Mouse (Mus musculus): Measurements from ENCODE around the gene Gm49403. TPM values are rescaled to one million over a fixed set of nuclear protein-coding genes. Genes with fewer than 3 reads are reported as not detected.

Gene Gm49403
- polyA plus RNA-seq, 1 experiment from 2014 or later, result not detected

DNA sequence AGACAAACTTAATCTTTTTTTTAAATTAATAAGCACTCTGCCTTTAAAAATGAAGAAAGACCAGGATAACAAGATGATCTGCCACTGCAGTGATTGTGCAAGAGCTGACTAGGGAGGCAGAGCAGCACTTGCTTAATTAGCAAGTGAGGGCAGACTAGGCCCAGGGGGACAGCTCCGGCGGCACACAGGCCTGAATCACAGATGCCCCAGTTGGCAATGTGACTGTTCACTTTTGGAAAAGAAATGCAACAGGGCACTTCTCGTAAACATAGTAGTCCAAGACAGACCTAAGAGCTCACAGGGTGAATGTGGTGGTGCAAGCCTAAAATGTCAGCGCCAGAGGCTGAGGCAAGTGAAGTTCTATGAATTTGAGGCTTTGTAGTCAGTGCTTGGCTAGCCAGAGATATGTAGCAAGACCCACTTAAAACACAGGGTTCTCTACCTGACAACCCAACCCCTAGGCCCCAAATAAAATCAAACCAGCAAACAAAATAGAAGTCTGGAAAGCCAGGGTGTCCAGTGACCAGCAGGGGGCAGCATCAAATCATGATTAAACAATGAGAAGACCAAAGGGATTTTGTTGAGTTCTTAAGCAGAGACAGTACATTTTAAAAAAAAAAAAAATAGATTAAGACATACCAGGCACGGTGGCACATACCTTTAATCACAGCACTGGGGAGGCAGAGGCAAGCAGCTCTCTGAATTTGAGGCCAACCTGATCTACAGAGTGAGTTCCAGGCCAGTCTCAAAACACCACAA is 39.2 kb upstream of the Gm49403 start:
- Histone ChIP-seq H3K27me3 (ENCODE audit: control insufficient read depth, insufficient read depth, low read length) (no peaks in the 10 kb centered on the region), H3K36me3 (ENCODE audit: control insufficient read depth, insufficient read depth, low read length) (peaks cover 5% of the 10 kb centered on the region)

DNA sequence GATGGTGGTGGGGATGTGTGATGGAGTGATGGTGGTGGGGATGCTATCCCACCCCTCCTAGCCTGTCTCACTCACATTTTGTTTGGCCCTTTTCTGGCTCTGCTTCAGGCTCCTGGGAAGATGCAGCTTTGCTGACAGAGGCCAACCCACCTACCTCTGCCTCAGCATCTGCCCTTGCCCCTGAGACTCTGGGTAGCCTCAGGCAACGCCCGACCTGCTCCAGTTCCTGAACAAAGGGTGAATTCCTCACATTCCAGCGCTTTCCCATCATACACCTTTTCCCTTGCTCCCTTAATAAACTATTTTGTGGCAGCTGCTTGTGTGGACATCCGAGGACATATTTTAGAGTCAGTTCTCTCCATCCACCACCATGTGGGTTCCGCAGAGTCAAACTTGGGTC is 35.4 kb upstream of the Gm49403 start:
- no peak for DNase-seq (ENCODE audit: low spot score)
- Histone ChIP-seq H3K4me1 (ENCODE audit: control insufficient read depth, insufficient read depth, low read length) (no peaks in the 10 kb centered on the region), H3K9me3 (ENCODE audit: control insufficient read depth, low read length) (no peaks in the 10 kb centered on the region), H3K9ac (ENCODE audit: low read length) (no peak overlapping the region), H3K36me3 (ENCODE audit: control insufficient read depth, insufficient read depth, low read length) (peaks cover 5% of the 10 kb centered on the region), H3K27me3 (ENCODE audit: control insufficient read depth, insufficient read depth, low read length) (no peaks in the 10 kb centered on the region), H3K27ac (ENCODE audit: low read depth, low read length) (no peak overlapping the region), H3K4me2 (ENCODE audit: low read depth) (no peak overlapping the region), H3K4me3 (ENCODE audit: low read depth, low read length) (no peak overlapping the region)
- WGBS, result 75% methylated on average over 5 of the region's 5 CpGs
- no peak for ATAC-seq (ENCODE audit: insufficient read depth, low FRiP score, low TSS enrichment)

More for the DNA sequence above, 39.2 kb upstream of the Gm49403 start:
- ATAC-seq (ENCODE audit: insufficient read depth, low FRiP score, low TSS enrichment) (no peak), DNase-seq (ENCODE audit: low spot score) (peak; percentile 71)
- WGBS, result 76% methylated on average over 5 of the region's 5 CpGs
- Histone ChIP-seq H3K4me1 (ENCODE audit: control insufficient read depth, insufficient read depth, low read length) (peaks cover 6% of the 10 kb centered on the region; the same call in 1 of the 2 replicates), H3K4me3 (ENCODE audit: low read depth, low read length) (no peak overlapping the region), H3K9ac (ENCODE audit: low read length) (no peak overlapping the region), H3K9me3 (ENCODE audit: control insufficient read depth, low read length) (no peaks in the 10 kb centered on the region), H3K4me2 (ENCODE audit: low read depth) (no peak overlapping the region), H3K27ac (ENCODE audit: low read depth, low read length) (no peak overlapping the region)

DNA sequence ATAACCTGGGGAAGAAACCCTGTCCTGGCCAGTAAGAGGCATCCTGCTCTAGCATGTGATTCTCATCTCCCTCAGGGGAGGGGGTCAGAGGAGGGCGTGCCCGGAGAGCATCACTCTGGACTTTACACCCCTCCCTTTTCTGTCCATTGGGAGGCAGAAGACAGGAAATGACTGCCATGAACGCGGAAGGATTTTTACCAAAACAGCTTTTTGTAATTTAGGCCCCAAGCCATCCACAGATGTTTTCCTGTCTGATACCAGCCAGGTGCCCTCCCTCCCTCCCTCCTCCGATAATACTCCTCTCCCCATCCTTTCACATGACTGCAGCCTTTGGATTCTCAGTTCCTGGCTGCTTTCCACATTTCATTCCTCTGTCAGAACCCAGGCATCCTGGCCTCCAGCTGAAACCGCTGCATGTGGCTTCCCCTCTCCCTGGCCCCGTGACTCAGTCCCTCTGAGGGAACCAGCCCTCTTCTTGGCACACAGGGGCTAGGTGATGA is 33.3 kb upstream of the Gm49403 start, which contains the start of gene Lrrn4cl:
Gene Lrrn4cl (plus strand): TSS at position 367 of the 500 bp plus-strand sequence.
- H3K4me1 ChIP-seq (ENCODE audit: control insufficient read depth, insufficient read depth, low read length), result no peaks in the 10 kb centered on the region
- no peak within 1 kb of the TSS for H3K4me3 ChIP-seq (ENCODE audit: low read depth, low read length)
- WGBS, result 49% methylated on average over 7 of the region's 7 CpGs
- peaks cover 5% of the 10 kb centered on the region for H3K36me3 ChIP-seq (ENCODE audit: control insufficient read depth, insufficient read depth, low read length)
- no peaks in the 10 kb centered on the region for H3K9me3 ChIP-seq (ENCODE audit: control insufficient read depth, low read length)
- ATAC-seq (ENCODE audit: insufficient read depth, low FRiP score, low TSS enrichment) (no peak), DNase-seq (ENCODE audit: low spot score) (peak; percentile 31)
- H3K4me2 ChIP-seq (ENCODE audit: low read depth), result no peak within 1 kb of the TSS
- no peaks in the 10 kb centered on the region for H3K27me3 ChIP-seq (ENCODE audit: control insufficient read depth, insufficient read depth, low read length)
- peak within 1 kb of the TSS; percentile 32; the same call in 1 of the 2 replicates for H3K9ac ChIP-seq (ENCODE audit: low read length)
- no peak within 1 kb of the TSS for H3K27ac ChIP-seq (ENCODE audit: low read depth, low read length)

DNA sequence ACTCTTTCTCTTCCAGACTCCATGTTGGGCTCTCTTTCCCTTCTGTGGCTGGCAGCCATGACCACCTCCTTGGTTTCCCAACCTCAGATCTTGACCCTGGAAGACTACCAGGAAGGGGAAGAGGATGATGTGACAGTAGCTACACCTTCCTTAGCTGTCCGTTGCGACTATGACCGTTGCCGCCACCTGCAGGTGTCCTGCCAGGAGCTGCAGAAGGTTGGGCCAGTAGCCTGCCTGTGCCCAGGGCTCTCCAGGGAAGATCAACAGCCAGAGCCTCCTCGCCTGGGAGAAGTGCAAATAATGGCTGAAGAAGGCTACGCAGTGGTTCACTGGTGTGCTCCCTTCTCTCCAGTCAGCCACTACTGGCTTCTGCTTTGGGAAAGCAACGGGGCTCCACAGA is 32.1 kb upstream of the Gm49403 start:
- no peaks in the 10 kb centered on the region for H3K4me1 ChIP-seq (ENCODE audit: control insufficient read depth, insufficient read depth, low read length)
- 56% methylated on average over 7 of the region's 7 CpGs for WGBS
- H3K9me3 ChIP-seq (ENCODE audit: control insufficient read depth, low read length), result no peaks in the 10 kb centered on the region
- no peak overlapping the region for H3K27ac ChIP-seq (ENCODE audit: low read depth, low read length)
- DNase-seq (ENCODE audit: low spot score), result no peak
- H3K36me3 ChIP-seq (ENCODE audit: control insufficient read depth, insufficient read depth, low read length), result peaks cover 2% of the 10 kb centered on the region
- no peak overlapping the region for H3K4me2 ChIP-seq (ENCODE audit: low read depth)
- no peak overlapping the region for H3K9ac ChIP-seq (ENCODE audit: low read length)
- ATAC-seq (ENCODE audit: insufficient read depth, low FRiP score, low TSS enrichment), result no peak
- H3K4me3 ChIP-seq (ENCODE audit: low read depth, low read length), result no peak overlapping the region
- H3K27me3 ChIP-seq (ENCODE audit: control insufficient read depth, insufficient read depth, low read length), result no peaks in the 10 kb centered on the region

DNA sequence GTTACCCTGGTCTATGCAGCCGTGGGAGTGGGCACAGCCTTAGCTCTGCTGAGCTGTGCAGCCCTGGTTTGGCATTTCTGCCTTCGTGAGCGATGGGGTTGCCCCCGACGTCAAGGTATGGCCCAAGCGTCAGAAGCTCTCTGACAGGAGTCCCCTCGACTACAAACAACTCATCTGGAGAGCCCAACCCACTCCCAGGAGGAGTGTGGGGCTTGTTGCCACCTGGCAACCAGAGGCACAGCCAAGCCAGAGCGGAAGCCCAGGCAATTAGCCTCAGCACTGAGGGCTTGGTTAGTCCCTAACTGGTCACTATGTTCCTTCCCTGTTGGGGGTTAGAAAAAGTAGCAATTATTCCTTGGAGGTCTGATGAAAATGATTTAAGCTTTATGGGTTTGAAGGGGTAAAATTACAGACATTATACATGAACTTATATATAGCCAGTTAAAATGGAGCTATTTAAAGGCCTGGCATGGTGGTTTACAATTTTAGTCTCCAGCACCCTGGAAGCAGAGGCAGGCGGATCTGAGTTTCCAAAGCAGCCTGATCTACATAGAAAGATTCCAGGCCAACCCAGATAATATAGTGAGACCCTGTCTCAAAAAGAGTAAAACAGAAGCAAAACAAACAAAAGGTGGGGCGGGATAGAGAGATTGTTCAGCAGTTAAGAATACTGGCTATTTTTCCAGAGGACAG is 31.3 kb upstream of the Gm49403 start:
- Histone ChIP-seq H3K4me1 (ENCODE audit: control insufficient read depth, insufficient read depth, low read length) (no peaks in the 10 kb centered on the region), H3K27me3 (ENCODE audit: control insufficient read depth, insufficient read depth, low read length) (no peaks in the 10 kb centered on the region), H3K4me2 (ENCODE audit: low read depth) (no peak overlapping the region), H3K9me3 (ENCODE audit: control insufficient read depth, low read length) (no peaks in the 10 kb centered on the region), H3K9ac (ENCODE audit: low read length) (no peak overlapping the region), H3K36me3 (ENCODE audit: control insufficient read depth, insufficient read depth, low read length) (no peaks in the 10 kb centered on the region; the same call in 1 of the 2 replicates), H3K27ac (ENCODE audit: low read depth, low read length) (no peak overlapping the region), H3K4me3 (ENCODE audit: low read depth, low read length) (no peak overlapping the region)
- 58% methylated on average over 10 of the region's 10 CpGs for WGBS
- DNase-seq (ENCODE audit: low spot score) (no peak), ATAC-seq (ENCODE audit: insufficient read depth, low FRiP score, low TSS enrichment) (no peak)

DNA sequence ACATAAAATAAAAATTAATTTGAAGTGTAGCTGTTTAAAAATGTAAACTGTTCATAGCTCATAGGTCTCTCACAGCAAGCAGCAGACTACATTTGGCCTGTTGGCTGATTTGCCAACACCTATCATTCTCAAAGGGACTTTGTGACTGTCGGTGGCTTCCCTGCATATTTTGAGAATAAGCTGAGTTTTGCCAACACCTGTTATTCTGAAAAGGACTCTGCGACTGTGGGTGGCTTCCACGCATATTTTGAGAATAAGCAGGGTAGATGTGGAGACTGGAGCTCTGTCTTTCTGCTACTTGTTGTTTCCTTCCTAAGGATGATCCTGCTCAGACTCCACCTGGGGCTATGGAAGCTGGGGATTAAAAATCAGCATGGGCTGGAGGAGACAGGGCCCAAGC is 30.6 kb upstream of the Gm49403 start:
- H3K4me3 ChIP-seq (ENCODE audit: low read depth, low read length), result no peak overlapping the region
- H3K9me3 ChIP-seq (ENCODE audit: control insufficient read depth, low read length), result no peaks in the 10 kb centered on the region
- no peak overlapping the region for H3K4me2 ChIP-seq (ENCODE audit: low read depth)
- H3K36me3 ChIP-seq (ENCODE audit: control insufficient read depth, insufficient read depth, low read length), result no peaks in the 10 kb centered on the region; the same call in 1 of the 2 replicates
- no peaks in the 10 kb centered on the region for H3K4me1 ChIP-seq (ENCODE audit: control insufficient read depth, insufficient read depth, low read length)
- no peak overlapping the region for H3K27ac ChIP-seq (ENCODE audit: low read depth, low read length)
- no peak for DNase-seq (ENCODE audit: low spot score)
- WGBS, result 85% methylated on average over 3 of the region's 3 CpGs
- no peak for ATAC-seq (ENCODE audit: insufficient read depth, low FRiP score, low TSS enrichment)
- H3K27me3 ChIP-seq (ENCODE audit: control insufficient read depth, insufficient read depth, low read length), result no peaks in the 10 kb centered on the region
- H3K9ac ChIP-seq (ENCODE audit: low read length), result no peak overlapping the region

DNA sequence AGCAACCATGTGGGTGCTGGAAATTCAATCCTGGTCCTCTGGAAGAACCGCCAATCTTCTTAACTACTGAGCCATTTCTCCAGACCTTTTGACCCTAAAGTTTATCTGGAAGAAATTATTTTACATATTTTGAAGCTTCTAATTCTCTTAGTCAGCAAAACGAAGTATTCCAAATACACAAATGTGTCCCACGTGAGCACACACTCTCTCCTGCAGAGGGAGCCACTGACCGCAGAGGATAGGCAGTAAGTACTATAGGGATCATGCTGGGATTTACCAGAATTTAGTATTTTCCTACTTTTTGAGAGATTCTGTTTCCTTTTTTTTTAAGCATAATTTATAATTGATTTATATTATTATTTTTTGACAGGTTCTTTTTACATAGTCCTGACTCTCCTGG is 26.0 kb upstream of the Gm49403 start:
- Histone ChIP-seq H3K36me3 (ENCODE audit: control insufficient read depth, insufficient read depth, low read length) (no peaks in the 10 kb centered on the region), H3K27ac (ENCODE audit: low read depth, low read length) (no peak overlapping the region), H3K27me3 (ENCODE audit: control insufficient read depth, insufficient read depth, low read length) (no peaks in the 10 kb centered on the region), H3K4me3 (ENCODE audit: low read depth, low read length) (no peak overlapping the region), H3K9me3 (ENCODE audit: control insufficient read depth, low read length) (no peaks in the 10 kb centered on the region), H3K4me1 (ENCODE audit: control insufficient read depth, insufficient read depth, low read length) (no peaks in the 10 kb centered on the region), H3K4me2 (ENCODE audit: low read depth) (no peak overlapping the region), H3K9ac (ENCODE audit: low read length) (no peak overlapping the region)
- DNase-seq (ENCODE audit: low spot score), result peak; percentile 45
- ATAC-seq (ENCODE audit: insufficient read depth, low FRiP score, low TSS enrichment), result no peak
- WGBS, result 53% methylated on average over 4 of the region's 4 CpGs

DNA sequence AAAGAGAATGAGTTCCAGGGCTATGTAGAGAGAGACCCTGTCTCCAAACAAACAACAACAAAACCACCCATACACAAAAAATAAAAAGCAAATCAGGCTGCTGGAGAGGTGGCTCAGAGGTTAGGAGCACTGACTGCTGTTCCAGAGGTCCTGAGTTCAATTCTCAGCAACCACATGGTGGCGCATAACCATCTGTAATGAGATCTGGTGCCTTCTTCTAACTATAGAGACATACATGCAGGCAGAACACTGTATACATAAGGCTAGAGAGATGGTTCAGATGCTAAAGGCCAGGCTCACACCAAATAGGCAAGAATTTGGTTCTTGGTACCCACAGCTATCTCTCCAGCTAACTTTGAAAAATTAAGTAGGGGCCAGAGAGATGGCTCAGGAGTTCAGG is 24.7 kb upstream of the Gm49403 start:
- H3K9me3 ChIP-seq (ENCODE audit: control insufficient read depth, low read length), result no peaks in the 10 kb centered on the region
- DNase-seq (ENCODE audit: low spot score) (no peak), ATAC-seq (ENCODE audit: insufficient read depth, low FRiP score, low TSS enrichment) (no peak)
- no peak overlapping the region for H3K4me3 ChIP-seq (ENCODE audit: low read depth, low read length)
- 19% methylated on average over 1 of the region's 1 CpGs for WGBS
- no peak overlapping the region for H3K9ac ChIP-seq (ENCODE audit: low read length)
- H3K36me3 ChIP-seq (ENCODE audit: control insufficient read depth, insufficient read depth, low read length), result no peaks in the 10 kb centered on the region
- no peak overlapping the region for H3K4me2 ChIP-seq (ENCODE audit: low read depth)
- H3K27me3 ChIP-seq (ENCODE audit: control insufficient read depth, insufficient read depth, low read length), result no peaks in the 10 kb centered on the region
- no peak overlapping the region for H3K27ac ChIP-seq (ENCODE audit: low read depth, low read length)
- no peaks in the 10 kb centered on the region for H3K4me1 ChIP-seq (ENCODE audit: control insufficient read depth, insufficient read depth, low read length)

Measured in neural tube, embryonic 11.5 days (tissue).